Mouse (Mus musculus): ENCODE data around the gene Olfr137. TPM values are rescaled to one million over a fixed set of nuclear protein-coding genes. Genes with fewer than 3 reads are reported as not detected.

The Olfr137 gene
- not detected for total RNA-seq (2021)
- long read RNA-seq, experiment 1, result 0 reads
- long read RNA-seq, experiment 2, result 0 reads

DNA sequence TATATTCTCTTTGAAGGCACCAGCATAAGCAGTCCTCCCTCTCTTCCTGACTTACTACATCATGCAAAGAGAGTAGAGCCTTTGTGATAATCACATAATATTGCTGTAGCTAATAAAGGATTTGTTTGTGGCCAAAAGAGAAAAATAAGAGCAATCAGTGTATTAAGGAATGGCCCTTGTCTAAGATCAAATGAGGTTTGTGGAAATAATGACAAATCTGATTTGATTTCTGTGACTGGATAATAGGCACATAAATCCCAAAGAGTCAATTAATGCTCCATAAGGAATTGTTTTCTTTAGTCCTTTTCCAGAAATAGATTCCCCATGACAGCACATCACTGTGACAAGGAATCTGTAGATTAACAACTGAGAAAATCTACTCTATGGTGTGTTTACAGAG lies at the start of gene Olfr137:
Olfr137 (minus strand) TSS at position 101 of the 400 bp plus-strand sequence.
- no peak for DNase-seq (ENCODE audit: low spot score)

DNA sequence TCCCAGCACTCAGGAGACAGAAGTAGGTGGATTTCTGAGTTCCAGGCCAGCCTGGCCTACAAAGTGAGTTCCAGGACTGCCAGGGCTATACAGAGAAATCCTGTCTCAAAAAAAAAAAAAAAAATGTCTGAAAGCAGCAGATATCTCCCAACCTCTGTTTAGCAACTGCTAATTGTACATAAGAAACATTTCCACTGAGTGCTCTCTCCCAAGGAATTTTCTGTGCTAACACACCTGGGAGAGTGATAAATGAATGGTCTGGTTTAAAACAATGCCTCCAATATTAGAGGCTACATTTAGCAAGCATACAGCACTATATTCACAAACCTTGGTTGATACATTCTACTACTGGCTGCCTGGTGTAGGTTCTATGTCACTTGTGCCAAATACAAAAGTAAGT lies 22.2 kb upstream of the Olfr137 start, which contains the start of gene Olfr136:
Olfr136 (plus strand) TSS at position 301 of the 400 bp plus-strand sequence.
- DNase-seq (ENCODE audit: low spot score), result no peak

DNA sequence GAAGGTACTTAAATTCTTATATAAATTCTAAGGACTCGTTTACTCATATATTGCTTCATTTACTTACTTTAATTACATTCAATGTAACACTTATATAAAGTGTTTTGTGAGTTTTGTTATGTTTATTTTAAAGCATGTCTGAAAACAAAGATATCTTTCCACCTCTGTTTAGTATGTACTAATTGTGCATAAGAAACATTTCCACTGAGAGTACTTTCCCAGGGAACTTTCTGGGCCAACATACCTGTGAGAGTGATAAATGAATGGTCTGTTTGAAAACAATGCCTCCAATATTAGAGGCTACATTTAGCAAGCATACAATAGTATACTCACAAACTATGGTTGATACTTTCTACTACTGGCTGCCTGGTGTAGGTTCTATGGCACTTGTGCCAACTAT lies 46.6 kb downstream of the Olfr137 start, which contains the start of gene Olfr138:
Olfr138 (plus strand) TSS at position 301 of the 400 bp plus-strand sequence.
- no peak for DNase-seq (ENCODE audit: low spot score)

Other genes starting within 250 kb of the Olfr137 start
- not detected for gene Olfr129, start 247.5 kb downstream of the Olfr137 start, total RNA-seq (2021)
- not detected for gene Olfr130, start 243.6 kb downstream of the Olfr137 start, total RNA-seq (2021)
- gene Olfr131, start 218.9 kb downstream of the Olfr137 start, total RNA-seq (2021), result not detected
- gene Olfr132, start 173.0 kb downstream of the Olfr137 start, total RNA-seq (2021), result not detected
- not detected for gene Olfr133, start 162.3 kb downstream of the Olfr137 start, total RNA-seq (2021)
- not detected for gene Olfr134, start 136.2 kb downstream of the Olfr137 start, total RNA-seq (2021)
- gene Olfr135, start 103.2 kb downstream of the Olfr137 start, total RNA-seq (2021), result not detected
- not detected for gene Olfr138, start 46.5 kb downstream of the Olfr137 start, total RNA-seq (2021)
- not detected for gene Olfr136, start 22.3 kb upstream of the Olfr137 start, total RNA-seq (2021)
- not detected for gene Esp36, start 112.6 kb upstream of the Olfr137 start, total RNA-seq (2021)
- not detected for gene Esp34, start 246.6 kb upstream of the Olfr137 start, total RNA-seq (2021)

Data from gastrocnemius, adult 18-20 months (tissue).